Mouse (Mus musculus) retina, postnatal 1 day (tissue): ENCODE results near the gene Fam89b.
A peak's percentile ranks its signal among the peaks of the same experiment; 100 is the strongest.
"Not testable (repeated sequence)": the region's sequence is repeated elsewhere in the genome, so short reads cannot be mapped to it uniquely, and the experiment has no call there.

Source experiments
- DNase-seq: peaks from one replicate; pipeline ENCODE4 v3.0.0-alpha.2; 2012

The Fam89b gene

GRCm38 (mm10) chr19:5710581-5710980, 18.9 kb downstream of the Fam89b start:
- no peak for DNase-seq

- DNase-seq = no peak
Observed at GRCm38 (mm10) chr19:5710068-5710467, 19.4 kb downstream of the Fam89b start.

- DNase-seq = peak; percentile 29
Observed at GRCm38 (mm10) chr19:5704801-5705571, 24.5 kb downstream of the Fam89b start.

- no peak for DNase-seq
Observed at GRCm38 (mm10) chr19:5704163-5704800, 25.2 kb downstream of the Fam89b start, which contains the start of gene Kcnk7. Gene Kcnk7 (plus strand): TSS chr19:5704367.

- peak; percentile 68 for DNase-seq
Observed at GRCm38 (mm10) chr19:5695849-5696462, 33.5 kb downstream of the Fam89b start.

GRCm38 (mm10) chr19:5693801-5694200, 35.7 kb downstream of the Fam89b start:
- no peak for DNase-seq

GRCm38 (mm10) chr19:5692913-5693396, 36.5 kb downstream of the Fam89b start:
- DNase-seq = no peak

GRCm38 (mm10) chr19:5692086-5692912, 37.2 kb downstream of the Fam89b start:
- DNase-seq = peak; percentile 62

GRCm38 (mm10) chr19:5691601-5692000, 37.9 kb downstream of the Fam89b start:
- no peak for DNase-seq

GRCm38 (mm10) chr19:5690343-5690735, 39.1 kb downstream of the Fam89b start:
- DNase-seq = no peak

- peak; percentile 78 for DNase-seq
Observed at GRCm38 (mm10) chr19:5689565-5690342, 39.7 kb downstream of the Fam89b start.

- no peak for DNase-seq
Observed at GRCm38 (mm10) chr19:5689088-5689428, 40.4 kb downstream of the Fam89b start.

GRCm38 (mm10) chr19:5688200-5689087, 41.0 kb downstream of the Fam89b start, which contains the start of the genes Map3k11 and Pcnx3:
Gene Map3k11 (plus strand): TSS chr19:5688742.
Gene Pcnx3 (minus strand): TSS chr19:5688908.
- DNase-seq = peak; percentile 99

- DNase-seq = no peak
Observed at GRCm38 (mm10) chr19:5687738-5688137, 41.7 kb downstream of the Fam89b start.

GRCm38 (mm10) chr19:5686954-5687353, 42.5 kb downstream of the Fam89b start:
- not testable (repeated sequence) for DNase-seq

GRCm38 (mm10) chr19:5686437-5686836, 43.0 kb downstream of the Fam89b start:
- no peak for DNase-seq

GRCm38 (mm10) chr19:5685861-5686260, 43.6 kb downstream of the Fam89b start:
- no peak for DNase-seq

GRCm38 (mm10) chr19:5685431-5685830, 44.0 kb downstream of the Fam89b start:
- DNase-seq = no peak

GRCm38 (mm10) chr19:5684985-5685384, 44.5 kb downstream of the Fam89b start:
- no peak for DNase-seq

GRCm38 (mm10) chr19:5684236-5684635, 45.2 kb downstream of the Fam89b start:
- DNase-seq = no peak

GRCm38 (mm10) chr19:5680432-5680831, 49.0 kb downstream of the Fam89b start:
- no peak for DNase-seq
